Mouse (Mus musculus) embryonic fibroblast, embryonic 13.5 days (primary cell): Measurements from ENCODE around the gene Idh3a.

ENCODE experiments used
- CTCF ChIP-seq: IDR thresholded peaks from 2 replicates; pipeline ENCODE4 v1.5.1; 2011; ENCODE audit warnings: mild to moderate bottlenecking, control low read depth, low read length, moderate library complexity, borderline replicate concordance; ENCODE audit not compliant: insufficient read depth
- POLR2A ChIP-seq: IDR thresholded peaks from 2 replicates; pipeline ENCODE4 v1.6.1; 2011; ENCODE audit warnings: low read depth, mild to moderate bottlenecking, control low read depth, low read length, moderate library complexity

GRCm38 (mm10) chr9:54646252-54646651, 60.1 kb downstream of the Idh3a start:
- TF ChIP-seq POLR2A: no peak
- no peak for TF ChIP-seq CTCF
